Mouse (Mus musculus) gastrocnemius, adult 2 months (tissue): ENCODE measurements around the gene Gm13199. TPM values are rescaled to one million over a fixed set of nuclear protein-coding genes. Genes with fewer than 3 reads are reported as not detected.

Experiments
- DNase-seq: peaks from one replicate; pipeline ENCODE4 v3.0.0; 2022
- H3K27ac ChIP-seq: fragments of 200-600 bp; 2 replicates; pipeline ENCODE4 v1.8.1; 2022; ENCODE audit warnings: mild to moderate bottlenecking
- H3K4me3 ChIP-seq: fragments of 200-600 bp; 2 replicates; pipeline ENCODE4 v1.8.1; 2022; ENCODE audit warnings: mild to moderate bottlenecking, moderate library complexity
- CTCF ChIP-seq: fragments of 200-600 bp; IDR thresholded peaks from 2 replicates; pipeline ENCODE4 v1.8.1; 2022; ENCODE audit warnings: antibody characterized with exemption, mild to moderate bottlenecking, moderate library complexity
- intact Hi-C: fragments of 180-260 bp; cut with DNase I; formaldehyde crosslinking; loops from one replicate; pipeline ENCODE4 v1.15.1; 2025
- long read RNA-seq, 2 experiments: library from polyadenylated mRNA; stranded (forward); transcript quantifications; one replicate each; pipeline ENCODE4 v2.0.0; 2021
- total RNA-seq, 2 experiments: library from RNA; stranded (reverse); gene quantifications; 2 replicates each; pipeline ENCODE4 v1.2.3; 2021

Gene Gm13199
- not detected for total RNA-seq
- long read RNA-seq, experiment 1, result 0 reads
- long read RNA-seq, experiment 2, result 0 reads

DNA sequence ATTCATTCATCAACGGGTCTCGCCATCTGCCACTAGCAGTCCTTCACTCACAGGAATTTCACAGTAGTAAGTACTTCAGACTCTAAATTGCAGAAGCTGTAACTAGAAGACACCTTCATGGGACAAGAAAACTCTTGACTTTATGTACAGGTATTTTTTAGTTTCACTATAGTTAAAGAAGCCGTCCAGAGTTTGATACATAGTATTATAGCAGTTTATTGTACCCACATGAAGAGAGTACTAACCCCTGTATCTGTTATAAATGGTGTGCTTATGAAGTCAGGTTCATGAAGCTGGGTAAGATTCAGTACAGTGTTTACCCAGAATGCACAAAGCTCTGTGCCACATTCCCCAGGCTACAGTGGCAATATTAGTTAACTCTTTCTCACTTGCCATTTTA, at the start of gene Gm13199:
TSS of gene Gm13199 (minus strand) at position 101 of the 400 bp plus-strand sequence.
- intact Hi-C loops, result no loop called here

DNA sequence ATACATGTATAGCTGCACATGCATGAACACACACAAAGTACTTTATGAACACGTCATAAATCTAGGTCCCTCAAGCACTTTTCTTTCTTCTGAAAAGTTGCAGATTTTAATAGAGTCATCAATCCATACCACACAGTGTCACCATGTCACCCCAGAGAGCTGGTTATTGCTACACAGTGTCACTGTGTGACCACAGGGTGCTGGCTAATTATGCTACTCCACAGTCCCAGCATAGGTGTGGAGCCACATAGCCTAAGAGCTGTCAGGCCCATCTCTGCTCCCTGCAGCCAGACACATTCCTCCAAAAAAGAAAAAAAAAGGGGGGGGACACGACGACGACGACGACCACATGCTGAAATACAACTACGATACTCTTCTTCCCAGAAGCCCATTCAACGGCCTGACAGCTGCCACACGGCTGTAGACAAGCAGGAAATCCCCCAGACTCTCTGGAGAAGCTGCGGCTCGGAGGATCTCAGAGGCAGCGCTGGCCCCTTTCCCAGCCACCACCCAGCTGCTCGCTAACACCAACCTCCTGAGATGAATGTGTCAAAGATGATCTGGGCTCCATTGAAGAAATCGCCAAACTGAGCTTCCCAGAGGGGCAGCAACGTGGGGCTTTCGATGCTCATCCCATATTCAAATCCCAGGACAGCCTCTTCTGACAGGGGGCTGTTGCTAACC, 48.7 kb upstream of the Gm13199 start:
- TF ChIP-seq CTCF, result no peak
- Histone ChIP-seq H3K27ac (no peak overlapping the region), H3K4me3 (no peak overlapping the region)
- DNase-seq, result no peak
- intact Hi-C loops, result no loop called here

More for the DNA sequence above, at the start of gene Gm13199:
- TF ChIP-seq CTCF, result no peak
- DNase-seq, result no peak
- Histone ChIP-seq H3K27ac (no peak within 1 kb of the TSS), H3K4me3 (no peak within 1 kb of the TSS)

DNA sequence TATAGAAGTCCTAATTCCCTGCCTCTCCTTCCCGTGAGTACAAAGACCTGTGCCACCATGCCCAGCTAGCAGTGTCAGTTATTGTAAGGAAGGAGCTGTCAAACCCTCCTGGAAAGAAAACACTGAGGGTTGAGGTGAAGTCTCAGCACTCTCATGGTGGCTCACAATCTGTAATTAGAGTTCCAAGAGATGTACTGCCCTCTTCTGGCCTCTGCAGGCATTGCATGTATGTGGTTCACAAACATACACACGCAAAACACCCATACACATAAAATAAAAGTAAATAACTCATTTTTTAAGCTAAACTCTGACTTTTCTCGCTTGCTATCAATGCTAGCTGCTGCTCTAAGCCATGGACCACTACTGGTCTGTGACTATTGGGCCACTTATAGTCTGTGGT, 43.9 kb upstream of the Gm13199 start:
- intact Hi-C loops, result no loop called here
- Histone ChIP-seq H3K4me3 (no peak overlapping the region), H3K27ac (no peak overlapping the region)
- peak; percentile 70 for TF ChIP-seq CTCF
- DNase-seq, result peak; percentile 31

DNA sequence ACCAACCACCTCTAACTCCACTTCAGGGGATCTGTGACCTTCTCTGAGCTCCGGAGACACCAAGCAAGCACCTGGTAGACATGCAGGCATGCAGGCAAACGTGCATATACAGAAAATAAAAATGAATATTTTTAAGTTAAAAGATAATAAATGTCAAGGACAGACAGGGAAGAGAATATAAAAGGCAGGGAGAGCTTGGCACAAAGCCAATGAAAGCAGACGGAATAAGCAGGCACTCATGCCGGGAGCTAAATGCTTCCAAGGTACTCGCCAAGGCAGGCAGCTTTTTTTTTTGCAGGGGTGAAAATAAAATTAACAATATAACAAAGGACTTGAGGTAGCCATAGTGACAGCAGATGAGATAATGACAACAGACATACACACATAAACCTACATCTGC, 43.4 kb upstream of the Gm13199 start:
- no peak for TF ChIP-seq CTCF
- DNase-seq, result no peak
- H3K27ac ChIP-seq, result no peak overlapping the region
- intact Hi-C loops, result no loop called here
- no peak overlapping the region for H3K4me3 ChIP-seq

DNA sequence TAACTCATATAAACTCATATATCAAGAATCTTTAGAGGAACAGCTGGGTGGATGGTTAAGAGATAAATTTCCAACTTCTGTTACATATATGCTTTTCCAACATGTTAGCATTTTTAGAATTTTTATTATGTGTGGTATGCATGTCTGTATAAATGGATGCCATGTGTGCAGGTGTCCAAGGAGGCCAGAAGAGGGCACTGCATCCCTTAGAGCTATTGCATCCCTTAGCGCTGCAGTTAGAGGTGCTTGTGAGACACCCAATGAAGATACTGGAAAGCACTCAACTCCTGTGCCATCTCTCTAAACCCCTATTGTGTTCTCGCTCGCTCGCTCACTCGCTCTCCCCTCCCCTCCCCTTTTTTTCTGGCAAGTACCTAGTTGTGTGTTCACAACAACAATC, 37.4 kb upstream of the Gm13199 start:
- no peak overlapping the region for H3K4me3 ChIP-seq
- peak; percentile 53 for TF ChIP-seq CTCF
- intact Hi-C loops, result no loop called here
- no peak overlapping the region for H3K27ac ChIP-seq
- no peak for DNase-seq

DNA sequence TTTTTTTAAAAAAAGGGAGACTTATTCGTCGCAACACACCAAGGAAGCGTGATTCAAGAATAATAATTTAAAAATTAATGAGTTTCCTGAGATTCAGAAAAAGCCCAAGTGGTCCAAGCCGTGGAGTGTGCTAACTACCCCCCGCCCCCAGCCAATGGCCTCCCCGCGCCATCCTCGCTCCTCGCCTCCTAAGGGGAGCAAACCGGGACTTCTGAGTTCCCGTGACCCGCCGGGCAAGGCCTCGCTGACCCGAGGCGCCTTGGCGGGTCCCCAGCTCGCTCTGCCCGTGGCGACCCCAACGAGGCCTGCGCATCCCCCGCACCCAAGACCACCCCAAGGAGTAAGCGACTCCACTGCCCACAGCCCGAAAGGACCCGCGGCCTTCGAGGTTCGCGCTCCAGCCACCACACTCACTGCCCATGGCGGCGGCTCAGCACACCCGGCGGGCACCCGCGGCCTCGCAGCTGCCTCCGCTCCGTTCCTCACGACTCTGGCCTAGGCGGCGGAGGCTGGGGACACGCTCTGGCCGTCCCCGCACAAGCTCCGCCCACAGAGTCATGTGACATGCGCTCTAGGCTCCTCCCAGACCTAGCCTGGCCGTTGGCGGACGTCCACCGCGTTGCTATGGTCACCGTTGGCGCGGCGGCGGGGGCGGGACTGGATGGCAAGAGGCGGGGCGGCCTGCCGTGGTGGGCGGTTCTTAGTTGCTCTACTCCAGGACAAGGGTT, 32.3 kb upstream of the Gm13199 start, which contains the start of gene Sec61a2:
TSS of gene Sec61a2 (minus strand) at position 590 of the 728 bp plus-strand sequence.
- intact Hi-C loops, result loop anchor here (2.0 kb wide), 2 partner anchors 50 to 54 kb away; partner anchors contain the start of genes Cdc123 and Nudt5
- H3K4me3 ChIP-seq, result peak within 1 kb of the TSS; percentile 91
- peak; percentile 22; the same call in 1 of the 2 replicates for TF ChIP-seq CTCF
- peak; percentile 100 for DNase-seq
- H3K27ac ChIP-seq, result peak within 1 kb of the TSS; percentile 96

DNA sequence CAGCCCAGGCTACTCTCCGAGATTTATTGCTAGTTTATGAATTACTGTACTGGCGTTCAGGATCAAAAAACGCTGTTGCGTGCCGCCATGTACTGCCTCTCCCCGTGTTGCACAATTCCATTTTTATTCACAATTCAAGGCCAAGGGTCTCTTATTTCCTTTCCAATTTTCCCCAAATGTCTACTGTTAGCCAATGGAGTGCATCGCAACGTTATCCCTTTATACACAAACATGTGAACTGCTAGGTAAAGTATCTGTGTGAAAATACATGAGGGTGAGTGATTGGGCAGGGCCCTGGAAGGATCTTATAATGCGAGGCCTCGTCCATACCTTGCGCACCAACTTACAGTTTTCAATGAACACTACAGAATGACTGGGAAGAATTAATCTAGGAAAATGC, 31.6 kb upstream of the Gm13199 start:
- no peak for TF ChIP-seq CTCF

DNA sequence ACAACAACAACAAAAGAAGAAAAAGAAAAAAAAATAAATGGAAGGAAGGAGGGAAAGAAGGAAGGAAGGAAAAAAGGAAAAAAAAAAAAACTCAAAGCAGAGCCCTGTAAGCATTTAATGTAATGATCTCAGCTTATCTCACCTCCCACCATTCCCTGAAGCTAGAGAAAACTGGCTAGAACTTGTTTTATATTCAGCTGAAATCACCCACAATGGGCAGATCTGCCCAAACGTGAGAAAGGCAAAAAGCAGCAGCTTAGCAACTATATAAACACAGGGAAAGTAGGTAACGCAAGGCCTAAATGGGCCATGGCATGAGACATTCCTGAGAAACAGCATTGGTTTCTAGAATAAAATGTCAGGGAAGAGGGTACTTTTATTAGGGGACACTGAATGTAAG, 26.7 kb upstream of the Gm13199 start:
- intact Hi-C loops, result no loop called here
- Histone ChIP-seq H3K4me3 (no peak overlapping the region), H3K27ac (no peak overlapping the region)
- TF ChIP-seq CTCF, result no peak
- no peak for DNase-seq

More for the DNA sequence above, 31.6 kb upstream of the Gm13199 start:
- Histone ChIP-seq H3K4me3 (peak overlapping the region; percentile 91), H3K27ac (peak overlapping the region; percentile 96)
- intact Hi-C loops, result loop anchor here (2.0 kb wide), 2 partner anchors 49 to 55 kb away; partner anchors contain the start of genes Cdc123 and Nudt5
- no peak for DNase-seq

DNA sequence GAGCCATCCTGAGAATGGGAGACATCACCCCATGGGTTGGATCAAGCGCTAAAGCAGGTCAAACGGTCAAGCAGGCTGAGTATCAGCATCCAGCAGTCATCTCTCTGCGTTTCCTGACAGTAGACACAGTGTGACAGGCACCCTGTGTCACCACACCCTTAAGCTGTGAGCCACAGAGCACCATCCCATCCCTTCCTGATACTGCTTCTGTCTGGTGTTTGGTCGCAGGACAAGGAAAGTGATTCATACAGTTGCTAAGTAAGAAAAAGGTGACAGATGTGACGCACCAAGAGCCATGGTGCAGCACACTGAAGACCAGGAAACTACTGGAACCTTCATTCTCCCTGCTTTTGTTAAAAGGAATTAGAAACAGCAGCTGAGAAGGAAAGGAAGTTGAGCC, 26.1 kb upstream of the Gm13199 start:
- Histone ChIP-seq H3K4me3 (no peak overlapping the region), H3K27ac (no peak overlapping the region)
- TF ChIP-seq CTCF, result no peak
- intact Hi-C loops, result no loop called here
- no peak for DNase-seq

DNA sequence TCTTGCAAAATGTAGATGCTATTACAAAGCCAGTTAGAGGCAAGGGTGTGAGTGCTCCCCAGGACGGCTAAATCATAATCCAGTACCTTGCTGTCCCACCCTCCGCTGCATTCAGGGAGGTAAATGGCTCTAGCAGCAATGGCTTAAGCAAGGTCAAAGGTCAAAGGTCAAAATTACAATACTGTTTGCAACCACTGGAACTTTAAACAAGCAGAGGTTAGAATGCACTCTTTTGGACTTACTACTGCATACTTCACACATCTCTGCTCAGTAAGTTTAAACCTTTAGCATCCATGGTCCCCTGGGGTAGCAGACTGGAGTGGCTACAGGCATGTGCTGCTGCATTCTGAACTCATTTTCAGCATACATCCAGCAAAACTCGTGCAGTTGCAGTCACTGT, 14.7 kb upstream of the Gm13199 start:
- TF ChIP-seq CTCF, result no peak
- intact Hi-C loops, result no loop called here
- DNase-seq, result no peak
- H3K4me3 ChIP-seq, result no peak overlapping the region
- no peak overlapping the region for H3K27ac ChIP-seq

DNA sequence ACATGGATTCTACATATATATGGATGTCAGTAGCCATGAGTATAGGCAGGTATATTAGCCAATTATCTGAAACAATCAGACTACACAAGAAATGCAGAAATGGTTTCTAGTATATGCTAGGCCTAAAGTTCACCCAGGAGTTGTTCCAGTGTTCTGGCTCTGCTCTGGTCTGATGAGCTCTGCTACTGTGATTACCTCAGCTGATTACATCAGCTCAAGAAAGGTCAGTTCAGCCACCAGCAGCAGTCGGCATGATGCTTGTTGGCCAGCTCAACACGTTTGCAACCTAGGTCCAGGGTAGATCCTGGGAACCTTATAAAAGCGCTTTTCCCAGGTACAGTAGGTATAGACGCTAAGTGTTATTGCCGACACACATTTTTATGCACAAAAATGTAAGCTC, 7.0 kb upstream of the Gm13199 start:
- no peak overlapping the region for H3K27ac ChIP-seq
- no peak for TF ChIP-seq CTCF
- no peak for DNase-seq
- intact Hi-C loops, result no loop called here
- no peak overlapping the region for H3K4me3 ChIP-seq

DNA sequence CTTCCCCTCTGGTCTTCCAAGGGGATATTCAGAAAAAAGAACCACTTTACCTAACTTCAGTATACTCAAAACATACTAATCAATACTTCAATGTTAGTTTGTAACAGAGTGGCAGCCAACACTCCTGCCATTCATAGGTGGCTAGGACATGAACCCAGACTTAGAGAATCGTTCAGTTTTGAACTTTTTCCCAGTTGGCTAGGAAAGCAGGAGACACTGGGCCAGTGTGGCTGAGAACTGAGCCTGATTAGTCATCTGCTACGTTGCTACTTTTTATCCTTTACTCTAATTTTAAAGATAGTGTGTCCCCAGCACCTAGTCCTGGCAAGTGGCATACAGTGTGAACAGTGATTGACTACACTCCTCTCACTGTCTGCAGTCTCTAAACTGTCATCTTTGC, 4.9 kb upstream of the Gm13199 start:
- no peak overlapping the region for H3K4me3 ChIP-seq
- TF ChIP-seq CTCF, result no peak
- no peak for DNase-seq
- H3K27ac ChIP-seq, result no peak overlapping the region
- intact Hi-C loops, result no loop called here

DNA sequence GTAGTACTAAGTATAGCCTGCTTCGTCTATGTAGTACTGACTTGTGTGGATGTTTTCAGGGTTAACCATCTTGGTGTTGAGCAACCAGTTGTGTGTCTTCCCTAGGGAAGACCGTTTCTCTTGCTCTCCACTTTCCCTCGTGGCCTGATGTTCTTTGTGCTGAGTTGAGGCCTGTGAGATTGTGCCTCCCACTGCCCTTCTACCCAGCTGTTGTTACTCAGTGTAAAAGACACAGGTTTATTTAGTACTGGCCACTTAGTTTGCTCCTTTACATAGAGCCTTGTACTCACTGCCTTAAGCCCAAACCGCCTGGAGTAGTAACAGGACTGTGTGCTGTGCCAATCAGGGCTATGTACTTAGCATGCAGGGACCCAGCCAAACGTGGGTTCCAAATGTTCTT, 10.9 kb downstream of the Gm13199 start:
- TF ChIP-seq CTCF, result no peak
- intact Hi-C loops, result no loop called here

More for the DNA sequence above, 10.9 kb downstream of the Gm13199 start:
- Histone ChIP-seq H3K27ac (no peak overlapping the region), H3K4me3 (no peak overlapping the region)
- DNase-seq, result no peak
